In genomic region chr5:136458893-136459499, GRCm38 (mm10) we compare ENCODE assay signal across 12 mouse cellular contexts.
DNase-seq lines count a peak whose midpoint lies in the region; ATAC-seq and TF ChIP-seq lines count a peak whose summit lies in the region.
"Had no signal": no experiment of that assay in that cellular context is flagged by ENCODE, and none has a peak within 500 bp of the region (broad histone marks: within the 10 kb centered on the region; RNA-seq: fewer than 3 reads in every experiment).

No protein-coding gene starts in this region.

- ATAC-seq in kidney, embryonic 15.5 days (replicated peaks; ENCODE audit: low FRiP score), result no peak
- ATAC-seq in neural tube, embryonic 13.5 days (ENCODE audit: low read depth), result no peak
- ATAC-seq in stomach, embryonic 15.5 days (ENCODE audit: insufficient read depth, low FRiP score, low read depth), result peak; percentile 23; the same call in 1 of the 2 replicates
- ATAC-seq: forebrain, embryonic 13.5 days; midbrain, embryonic 13.5 days had no signal

- intact Hi-C loops in gastrocnemius, adult 2 months (cut with DNase I), result no loop called here

- H3K4me1 ChIP-seq in kidney, embryonic 15.5 days, result peaks cover 60% of the 10 kb centered on the region
- peaks cover 28% of the 10 kb centered on the region for H3K4me1 ChIP-seq in neural tube, embryonic 13.5 days (replicated peaks)
- peaks cover 30% of the 10 kb centered on the region for H3K4me1 ChIP-seq in stomach, embryonic 15.5 days

- H3K36me3 ChIP-seq in kidney, embryonic 15.5 days, result no peaks in the 10 kb centered on the region
- no peaks in the 10 kb centered on the region for H3K36me3 ChIP-seq in neural tube, embryonic 13.5 days
- H3K36me3 ChIP-seq in stomach, embryonic 15.5 days, result no peaks in the 10 kb centered on the region

- no peak overlapping the region for H3K4me2 ChIP-seq in kidney, embryonic 15.5 days
- no peak overlapping the region for H3K4me2 ChIP-seq in neural tube, embryonic 13.5 days
- H3K4me2 ChIP-seq in stomach, embryonic 15.5 days, result no peak overlapping the region
- H3K4me2 ChIP-seq: forebrain, embryonic 13.5 days; midbrain, embryonic 13.5 days had no signal

- no peak overlapping the region for H3K4me3 ChIP-seq in gastrocnemius, adult 2 months
- H3K4me3 ChIP-seq in kidney, embryonic 15.5 days (replicated peaks), result no peak overlapping the region
- H3K4me3 ChIP-seq in neural tube, embryonic 13.5 days, result no peak overlapping the region
- no peak overlapping the region for H3K4me3 ChIP-seq in stomach, embryonic 15.5 days (replicated peaks)
- H3K4me3 ChIP-seq: forebrain, embryonic 13.5 days; layer of hippocampus, adult 2 months; midbrain, embryonic 13.5 days had no signal

- peak overlapping the region; percentile 28 for H3K27ac ChIP-seq in gastrocnemius, adult 2 months
- peak overlapping the region; percentile 64 for H3K27ac ChIP-seq in kidney, embryonic 15.5 days
- peak overlapping the region; percentile 19; the same call in 1 of the 2 replicates for H3K27ac ChIP-seq in neural tube, embryonic 13.5 days (replicated peaks)
- H3K27ac ChIP-seq in stomach, embryonic 15.5 days, result peak overlapping the region; percentile 66
- H3K27ac ChIP-seq: forebrain, embryonic 13.5 days; layer of hippocampus, adult 2 months; midbrain, embryonic 13.5 days had no signal

- no peaks in the 10 kb centered on the region for H3K27me3 ChIP-seq in kidney, embryonic 15.5 days
- no peaks in the 10 kb centered on the region for H3K27me3 ChIP-seq in neural tube, embryonic 13.5 days
- no peaks in the 10 kb centered on the region for H3K27me3 ChIP-seq in stomach, embryonic 15.5 days (replicated peaks)
- H3K27me3 ChIP-seq: forebrain, embryonic 13.5 days; midbrain, embryonic 13.5 days had no signal

- DNase-seq in gastrocnemius, adult 2 months, result no peak
- DNase-seq in gastrocnemius, adult 8-10 months (ENCODE audit: low spot score in 2 of 2), result no peak
- no peak for DNase-seq in kidney, postnatal 14 days
- DNase-seq in neural tube, embryonic 10.5 days (ENCODE audit: extremely low spot score, low spot score), result no peak
- no peak for DNase-seq in cerebellum, adult 9-11 months
- DNase-seq: cerebellum, adult 11 months had no signal

- H3K9me3 ChIP-seq in kidney, embryonic 15.5 days (replicated peaks), result no peaks in the 10 kb centered on the region
- no peaks in the 10 kb centered on the region for H3K9me3 ChIP-seq in neural tube, embryonic 13.5 days
- no peaks in the 10 kb centered on the region for H3K9me3 ChIP-seq in stomach, embryonic 15.5 days
- H3K9me3 ChIP-seq: forebrain, embryonic 13.5 days; midbrain, embryonic 13.5 days had no signal

- TF ChIP-seq CTCF in gastrocnemius, adult 2 months (IDR thresholded peaks at IDR 0.05), result no peak

- H3K9ac ChIP-seq in kidney, embryonic 15.5 days, result no peak overlapping the region
- H3K9ac ChIP-seq in neural tube, embryonic 13.5 days, result no peak overlapping the region
- H3K9ac ChIP-seq in stomach, embryonic 15.5 days, result no peak overlapping the region
- H3K9ac ChIP-seq: forebrain, embryonic 13.5 days; midbrain, embryonic 13.5 days had no signal

- 79% methylated on average over 11 of the region's 11 CpGs for WGBS in kidney, embryonic 15.5 days
- 77% methylated on average over 11 of the region's 11 CpGs for WGBS in neural tube, embryonic 13.5 days
- 63% methylated on average over 11 of the region's 11 CpGs for WGBS in stomach, embryonic 15.5 days
